Mouse (Mus musculus): ENCODE measurements around the gene Wdr75.

The Wdr75 gene

DNA sequence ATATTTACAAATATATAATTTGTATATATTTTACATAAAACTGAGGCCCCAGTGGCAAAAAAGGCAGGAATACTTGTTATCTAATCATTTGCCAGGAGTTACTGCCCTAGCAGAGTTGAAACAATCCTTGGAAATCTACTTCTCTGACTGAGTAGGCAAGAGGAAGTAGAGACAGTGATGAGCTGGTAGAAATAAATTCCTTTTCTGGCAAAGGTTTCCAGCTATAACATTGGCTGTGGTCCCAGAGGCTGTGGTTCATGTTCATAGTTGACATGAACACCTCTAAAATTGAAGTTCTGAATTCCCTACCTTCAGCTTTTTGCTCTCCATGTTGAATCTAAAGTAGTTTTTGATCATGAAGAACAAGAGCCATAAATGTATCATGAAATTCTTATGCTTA, 43.3 kb downstream of the Wdr75 start:
- no peak for DNase-seq

- no peak for DNase-seq
Observed at GRCm38 (mm10) chr1:45845466-45845865, 50.5 kb downstream of the Wdr75 start.

DNA sequence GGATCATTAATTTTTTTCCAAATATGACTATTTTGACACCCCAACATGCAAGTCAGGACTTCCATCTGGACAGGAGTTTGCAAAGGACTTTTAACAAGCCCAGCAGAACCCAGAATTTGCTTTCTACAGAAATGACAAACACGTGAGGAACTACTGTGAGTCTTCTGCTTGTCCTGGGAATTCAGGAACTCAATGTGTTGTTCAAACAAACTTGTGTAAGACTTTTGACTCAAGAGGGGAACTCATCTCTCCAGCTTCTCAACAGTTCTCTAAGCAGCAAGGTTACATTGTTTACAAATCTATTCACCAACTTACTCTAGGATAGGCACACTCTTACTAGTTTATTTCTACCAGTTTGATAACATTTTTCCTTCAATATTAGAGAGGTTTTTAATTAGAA, 63.1 kb downstream of the Wdr75 start:
- DNase-seq: no peak

GRCm38 (mm10) chr1:45860349-45860748, 65.4 kb downstream of the Wdr75 start:
- DNase-seq: no peak

DNA sequence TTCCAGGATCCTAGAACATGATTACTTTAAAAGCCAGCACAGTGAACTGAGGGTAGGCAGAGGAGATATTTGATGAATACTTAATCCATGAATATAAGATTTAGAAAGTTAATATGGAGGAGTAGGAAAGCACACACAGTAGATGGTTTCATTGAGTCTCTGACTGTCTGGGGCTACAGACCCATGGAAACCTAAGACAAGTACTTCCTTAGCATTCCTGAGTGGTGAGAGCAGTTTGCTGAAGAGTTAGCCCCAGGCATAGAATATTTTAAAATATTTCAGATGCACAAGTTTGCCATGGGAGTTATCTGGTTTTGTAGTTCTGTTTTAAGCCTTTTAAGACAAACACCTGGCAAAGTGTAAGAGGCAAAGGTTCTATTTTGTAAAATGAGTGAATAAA, 66.2 kb downstream of the Wdr75 start:
- no peak for DNase-seq

DNA sequence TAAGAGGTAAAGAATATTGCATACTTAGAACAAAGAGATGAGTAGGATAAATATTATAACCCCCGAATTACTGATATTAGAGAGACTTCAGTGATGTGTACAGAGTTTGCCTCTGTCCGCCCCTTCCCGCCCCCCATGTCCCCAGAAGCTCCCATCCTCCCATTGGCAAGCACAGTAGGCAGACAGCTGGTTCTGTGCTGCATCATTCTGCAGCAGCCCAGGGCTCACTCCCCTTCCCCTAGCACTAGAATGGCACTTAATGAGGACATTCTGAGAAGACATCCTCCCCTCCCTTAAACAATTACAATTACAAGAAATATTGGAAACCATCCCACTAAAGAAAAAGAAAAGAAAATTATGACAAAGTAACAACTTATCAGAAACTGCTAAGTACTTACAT, 68.7 kb downstream of the Wdr75 start:
- DNase-seq: no peak

- DNase-seq: no peak
Observed at GRCm38 (mm10) chr1:45864564-45865014, 69.6 kb downstream of the Wdr75 start.

DNA sequence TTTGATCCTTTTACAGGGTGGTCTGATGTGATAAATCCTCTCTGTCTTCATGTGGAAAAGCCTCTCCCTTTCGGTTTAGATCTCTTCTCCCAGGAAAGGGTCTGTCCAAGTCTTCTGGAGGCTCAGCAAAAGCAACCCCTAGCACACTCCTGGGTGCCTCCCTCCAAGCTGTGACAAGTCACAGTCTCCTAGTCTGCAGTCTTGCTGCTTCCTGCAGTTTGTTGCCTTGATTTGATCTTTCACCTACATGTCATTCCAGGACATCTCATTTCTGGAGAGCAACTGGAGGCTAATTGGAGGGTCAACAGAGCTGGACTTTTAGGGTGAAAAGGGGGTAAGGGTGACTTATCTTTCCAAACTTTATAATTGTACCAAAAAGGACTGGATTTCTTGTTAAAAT, 70.3 kb downstream of the Wdr75 start:
- DNase-seq: no peak

GRCm38 (mm10) chr1:45865727-45866126, 70.8 kb downstream of the Wdr75 start:
- DNase-seq: no peak

DNA sequence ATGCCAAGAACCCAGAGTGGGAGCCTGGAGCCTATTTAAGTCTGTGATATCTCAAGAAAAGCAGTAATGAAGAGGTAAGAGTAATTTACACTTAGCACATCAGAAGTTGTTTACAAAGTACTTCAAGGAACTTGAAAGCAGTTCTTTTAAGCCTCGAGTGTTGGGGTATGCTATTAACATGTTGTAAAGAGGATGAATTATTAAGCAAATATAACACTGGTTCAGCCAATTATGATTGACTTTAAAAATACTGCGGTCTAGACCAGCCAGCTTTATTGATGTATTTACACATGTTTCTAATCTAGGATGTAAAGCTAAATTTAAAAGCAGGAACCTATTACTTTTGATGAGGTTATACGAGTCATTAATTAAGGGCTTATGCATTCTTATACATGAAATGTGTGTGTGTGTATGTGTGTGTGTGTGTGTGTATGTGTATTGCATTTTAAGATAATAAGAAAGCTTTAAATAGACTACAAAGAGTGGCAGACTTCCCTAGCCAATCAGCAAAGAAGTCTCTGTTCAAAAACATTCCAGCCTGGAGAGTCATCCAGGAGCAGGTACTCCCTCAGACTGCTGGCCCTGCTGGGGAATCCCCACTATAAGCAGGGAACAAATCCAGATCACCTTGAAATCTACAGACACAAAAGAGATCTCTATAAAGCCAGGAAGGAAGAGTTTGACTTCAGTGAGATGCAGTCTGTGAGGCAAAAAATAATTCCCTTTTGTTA, 71.5 kb downstream of the Wdr75 start:
- DNase-seq: no peak

DNA sequence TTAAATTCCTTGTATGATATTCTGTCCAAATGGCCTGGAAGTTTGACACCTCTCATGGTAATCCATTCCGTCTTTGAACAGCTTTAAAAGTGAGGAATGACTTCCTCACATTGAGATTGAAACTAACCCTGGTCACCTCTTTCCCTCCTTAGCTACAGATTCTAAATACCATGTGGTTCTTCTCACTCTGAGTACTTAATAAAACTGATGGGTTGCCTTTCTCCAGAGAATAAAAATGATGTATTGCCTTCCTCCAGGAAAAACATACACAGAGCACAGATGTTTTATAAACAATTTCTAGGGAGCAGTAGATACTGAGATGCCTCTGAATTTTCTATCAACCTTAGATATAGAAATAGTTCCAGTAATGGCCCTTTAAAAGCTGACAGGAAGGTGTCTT, 73.1 kb downstream of the Wdr75 start:
- no peak for DNase-seq

- DNase-seq: no peak
Observed at GRCm38 (mm10) chr1:45868479-45869137, 73.6 kb downstream of the Wdr75 start.

Measured in embryo, embryonic 11 days (tissue).